Mouse (Mus musculus) G1E (cell line): ENCODE data around the gene F8a.

Experiments
- CTCF ChIP-seq: IDR thresholded peaks from 2 replicates; pipeline ENCODE4 v1.5.1; 2012; ENCODE audit warnings: low read depth, low read length, inconsistent platforms, mixed read lengths
- GATA1 ChIP-seq: IDR thresholded peaks from 2 replicates; pipeline ENCODE4 v1.6.1; 2012; ENCODE audit warnings: borderline replicate concordance, low read length, inconsistent platforms, mixed read lengths

GRCm38 (mm10) chrX:73228606-73229214 lies 619 bp downstream of the F8a start:
- TF ChIP-seq CTCF (no peak), GATA1 (no peak)
